In genomic region chr11:116619561-116619960, GRCm38 (mm10) we compare ENCODE assay signal across 17 mouse cellular contexts. TPM values are rescaled to one million over a fixed set of nuclear protein-coding genes. Genes with fewer than 3 reads are reported as not detected.
DNase-seq lines count a peak whose midpoint lies in the region; ATAC-seq and TF ChIP-seq lines count a peak whose summit lies in the region.
"Had no signal": no experiment of that assay in that cellular context is flagged by ENCODE, and none has a peak within 500 bp of the region (broad histone marks: within the 10 kb centered on the region; RNA-seq: fewer than 3 reads in every experiment).

No protein-coding gene starts in this region.

- ATAC-seq in heart, embryonic 11.5 days (replicated peaks; ENCODE audit: insufficient number of reproducible peaks, low FRiP score, low TSS enrichment): no peak
- ATAC-seq in lung, embryonic 14.5 days (ENCODE audit: insufficient read depth): no peak
- ATAC-seq: forebrain, embryonic 13.5 days; midbrain, embryonic 15.5 days had no signal

- TF ChIP-seq CTCF in lung, embryonic 14.5 days (IDR thresholded peaks at IDR 0.05; ENCODE audit: low read depth): no peak

- no peaks in the 10 kb centered on the region for H3K36me3 ChIP-seq in heart, embryonic 11.5 days (ENCODE audit: control insufficient read depth, insufficient read depth, low read length)
- no peaks in the 10 kb centered on the region for H3K36me3 ChIP-seq in lung, embryonic 14.5 days (ENCODE audit: insufficient read depth)
- no peaks in the 10 kb centered on the region for H3K36me3 ChIP-seq in macrophage (ENCODE audit: inconsistent target)
- H3K36me3 ChIP-seq: embryonic facial prominence, embryonic 12.5 days; heart, embryonic 15.5 days; kidney, embryonic 15.5 days; midbrain, embryonic 15.5 days had no signal

- peaks cover 68% of the 10 kb centered on the region for H3K4me1 ChIP-seq in heart, embryonic 11.5 days (ENCODE audit: control insufficient read depth, insufficient read depth, low read length)
- H3K4me1 ChIP-seq in lung, embryonic 14.5 days (ENCODE audit: insufficient read depth): peaks cover 58% of the 10 kb centered on the region
- peaks cover 68% of the 10 kb centered on the region for H3K4me1 ChIP-seq in brown adipose tissue, adult 24 weeks (ENCODE audit: control insufficient read depth, insufficient read depth, insufficient read length, low read length)

- DNase-seq in heart, postnatal 4 days: no peak
- DNase-seq in lung, embryonic 14.5 days: no peak
- DNase-seq in lung, postnatal 4 days: no peak
- DNase-seq in kidney, postnatal 4 days: no peak
- no peak for DNase-seq in thymus, postnatal 10 days (ENCODE audit: low spot score in 2 of 2)
- DNase-seq: adrenal gland, postnatal 36 days; right cerebral cortex, postnatal 4 days; thymus, adult 2 months had no signal

- peak overlapping the region; percentile 50 for H3K4me2 ChIP-seq in heart, embryonic 11.5 days
- H3K4me2 ChIP-seq in lung, embryonic 14.5 days: peak overlapping the region; percentile 89; the same call in 1 of the 2 replicates
- H3K4me2 ChIP-seq: forebrain, embryonic 13.5 days; heart, embryonic 15.5 days; kidney, embryonic 15.5 days; midbrain, embryonic 15.5 days had no signal

- H3K79me2 ChIP-seq in macrophage (ENCODE audit: inconsistent target): peaks cover 80% of the 10 kb centered on the region

- H3K4me3 ChIP-seq in heart, embryonic 11.5 days (ENCODE audit: low read depth, low read length): no peak overlapping the region
- no peak overlapping the region for H3K4me3 ChIP-seq in lung, embryonic 14.5 days (ENCODE audit: low read depth, low read length)
- H3K4me3 ChIP-seq in brown adipose tissue, adult 24 weeks (ENCODE audit: insufficient read depth, low read depth, low read length): no peak overlapping the region
- H3K4me3 ChIP-seq in macrophage (ENCODE audit: inconsistent target): no peak overlapping the region
- H3K4me3 ChIP-seq: embryonic facial prominence, embryonic 12.5 days; forebrain, embryonic 13.5 days; heart, embryonic 15.5 days; kidney, embryonic 15.5 days; layer of hippocampus, adult 2 months; midbrain, embryonic 15.5 days had no signal

- no peak overlapping the region for H3K27ac ChIP-seq in heart, embryonic 11.5 days (ENCODE audit: low read depth, low read length)
- no peak overlapping the region for H3K27ac ChIP-seq in lung, embryonic 14.5 days (ENCODE audit: low read depth)
- H3K27ac ChIP-seq in brown adipose tissue, adult 24 weeks (replicated peaks; ENCODE audit: low read depth, low read length): 0 out of 2 replicates have a peak overlapping the region, but pooled peaks have one; percentile 3
- peak overlapping the region; percentile 100; the same call in 1 of the 2 replicates for H3K27ac ChIP-seq in macrophage
- H3K27ac ChIP-seq: embryonic facial prominence, embryonic 12.5 days; forebrain, embryonic 13.5 days; layer of hippocampus, adult 2 months; midbrain, embryonic 15.5 days had no signal

- WGBS in heart, embryonic 11.5 days (ENCODE audit: insufficient replicate concordance): 77% methylated on average over 8 of the region's 8 CpGs
- 48% methylated on average over 8 of the region's 8 CpGs for WGBS in lung, embryonic 14.5 days
- WGBS in macrophage (ENCODE audit: missing documents): 71% methylated on average over 8 of the region's 8 CpGs

- no peaks in the 10 kb centered on the region for H3K9me3 ChIP-seq in heart, embryonic 11.5 days (replicated peaks; ENCODE audit: control insufficient read depth, low read length)
- H3K9me3 ChIP-seq in lung, embryonic 14.5 days (ENCODE audit: low read depth, low read length): no peaks in the 10 kb centered on the region
- H3K9me3 ChIP-seq: embryonic facial prominence, embryonic 12.5 days; forebrain, embryonic 13.5 days; heart, embryonic 15.5 days; kidney, embryonic 15.5 days; midbrain, embryonic 15.5 days had no signal

- H3K27me3 ChIP-seq in heart, embryonic 11.5 days (ENCODE audit: control insufficient read depth, insufficient read depth, low read length): no peaks in the 10 kb centered on the region
- no peaks in the 10 kb centered on the region for H3K27me3 ChIP-seq in lung, embryonic 14.5 days (ENCODE audit: insufficient read depth, low read length)
- H3K27me3 ChIP-seq: heart, embryonic 15.5 days; kidney, embryonic 15.5 days had no signal

- no peak overlapping the region for H3K9ac ChIP-seq in heart, embryonic 11.5 days (ENCODE audit: low read depth, low read length)
- no peak overlapping the region for H3K9ac ChIP-seq in lung, embryonic 14.5 days
- H3K9ac ChIP-seq: embryonic facial prominence, embryonic 12.5 days; forebrain, embryonic 13.5 days; heart, embryonic 15.5 days; kidney, embryonic 15.5 days; midbrain, embryonic 15.5 days had no signal

RNA-seq across cellular contexts. Expression of gene Rhbdf2, which starts 7.3 kb away (rescaled TPM):
- polyA plus RNA-seq in heart, embryonic 11.5 days (2014; fragmentation: Nextera tagmentation; extraction: Ambion mirVana): 5.0 and 6.0 TPM in 2 replicates
- 10 to 100 TPM; 16.4 to 17.5 TPM for total RNA-seq in heart, postnatal 4 days (2021)
- polyA plus RNA-seq in lung, embryonic 14.5 days (2014; fragmentation: Nextera tagmentation; extraction: Ambion mirVana): 8.9 and 9.8 TPM in 2 replicates
- 4.4 and 8.2 TPM in 2 replicates for polyA plus RNA-seq in brown adipose tissue, adult 24 weeks (2012; ENCODE audit: insufficient read depth, insufficient read length, missing spikeins)
- total RNA-seq in macrophage (2018; cell fraction: chromatin; rRNA removed): 100 to 1,000 TPM in 25 of 26 experiments, 10 to 100 TPM in 1; 94.6 to 827 (median 311) TPM
- 100 to 1,000 TPM in 2 of 26 experiments, 10 to 100 TPM in 24; 20.5 to 164 (median 49.9) TPM for total RNA-seq in macrophage (2018; cell fraction: cytosol; rRNA removed)
- total RNA-seq in macrophage (2018; cell fraction: nucleus; rRNA removed): 100 to 1,000 TPM in 22 of 26 experiments, 10 to 100 TPM in 4; 71.5 to 628 (median 234) TPM
- polyA plus RNA-seq in macrophage (2018): 14.2 to 37.1 TPM (median 21.7 TPM) in 3 replicates

RNA-seq across cellular contexts. Expression of gene Aanat, which starts 33.3 kb away (rescaled TPM):
- not detected in 2 replicates for polyA plus RNA-seq in heart, embryonic 11.5 days (2014; fragmentation: Nextera tagmentation; extraction: Ambion mirVana)
- not detected for total RNA-seq in heart, postnatal 4 days (2021)
- not detected in 2 replicates for polyA plus RNA-seq in lung, embryonic 14.5 days (2014; fragmentation: Nextera tagmentation; extraction: Ambion mirVana)
- polyA plus RNA-seq in brown adipose tissue, adult 24 weeks (2012; ENCODE audit: insufficient read depth, insufficient read length, missing spikeins): not detected in 2 replicates
- 1 to 10 TPM in 1 of 26 experiments, under 1 TPM in 1, not detected in 24; 0.59 to 1.3 TPM for total RNA-seq in macrophage (2018; cell fraction: chromatin; rRNA removed)
- not detected for total RNA-seq in macrophage (2018; cell fraction: cytosol; rRNA removed)
- total RNA-seq in macrophage (2018; cell fraction: nucleus; rRNA removed): 1 to 10 TPM in 1 of 26 experiments, under 1 TPM in 2, not detected in 23; 0.47 to 7.2 (median 0.50) TPM
- polyA plus RNA-seq in macrophage (2018): not detected in 3 replicates
- total RNA-seq: adrenal gland, postnatal 36 days had no signal
- polyA plus RNA-seq: embryonic facial prominence, embryonic 12.5 days; heart, embryonic 15.5 days; kidney, embryonic 15.5 days; thymus, adult 2 months had no signal

RNA-seq across cellular contexts. Expression of gene Prcd, which starts 33.8 kb away (rescaled TPM):
- polyA plus RNA-seq in heart, embryonic 11.5 days (2014; fragmentation: Nextera tagmentation; extraction: Ambion mirVana): 0.35 and 0.92 TPM in 2 replicates
- total RNA-seq in heart, postnatal 4 days (2021): 1 to 10 TPM; 1.1 to 1.5 TPM
- 0.53 and 1.6 TPM in 2 replicates for polyA plus RNA-seq in lung, embryonic 14.5 days (2014; fragmentation: Nextera tagmentation; extraction: Ambion mirVana)
- 1.5 TPM in 1 of 2 replicates, not detected in the other for polyA plus RNA-seq in brown adipose tissue, adult 24 weeks (2012; ENCODE audit: insufficient read depth, insufficient read length, missing spikeins)
- total RNA-seq in macrophage (2018; cell fraction: chromatin; rRNA removed): not detected
- not detected for total RNA-seq in macrophage (2018; cell fraction: cytosol; rRNA removed)
- total RNA-seq in macrophage (2018; cell fraction: nucleus; rRNA removed): not detected
- not detected in 3 replicates for polyA plus RNA-seq in macrophage (2018)

RNA-seq across cellular contexts. Expression of gene Cygb, which starts 34.6 kb away (rescaled TPM):
- 1.1 and 1.2 TPM in 2 replicates for polyA plus RNA-seq in heart, embryonic 11.5 days (2014; fragmentation: Nextera tagmentation; extraction: Ambion mirVana)
- 10 to 100 TPM; 46.2 to 57.9 TPM for total RNA-seq in heart, postnatal 4 days (2021)
- polyA plus RNA-seq in lung, embryonic 14.5 days (2014; fragmentation: Nextera tagmentation; extraction: Ambion mirVana): 9.5 and 10.0 TPM in 2 replicates
- polyA plus RNA-seq in brown adipose tissue, adult 24 weeks (2012; ENCODE audit: insufficient read depth, insufficient read length, missing spikeins): 13.4 and 18.7 TPM in 2 replicates
- total RNA-seq in macrophage (2018; cell fraction: chromatin; rRNA removed): under 1 TPM in 1 of 26 experiments, not detected in 25; 0.44 TPM
- not detected for total RNA-seq in macrophage (2018; cell fraction: cytosol; rRNA removed)
- not detected for total RNA-seq in macrophage (2018; cell fraction: nucleus; rRNA removed)
- not detected in 3 replicates for polyA plus RNA-seq in macrophage (2018)

RNA-seq across cellular contexts. Expression of gene Ube2o, which starts 38.3 kb away (rescaled TPM):
- 14.7 and 17.1 TPM in 2 replicates for polyA plus RNA-seq in heart, embryonic 11.5 days (2014; fragmentation: Nextera tagmentation; extraction: Ambion mirVana)
- total RNA-seq in heart, postnatal 4 days (2021): 10 to 100 TPM; 29.1 to 33.8 TPM
- polyA plus RNA-seq in lung, embryonic 14.5 days (2014; fragmentation: Nextera tagmentation; extraction: Ambion mirVana): 17.4 and 22.8 TPM in 2 replicates
- polyA plus RNA-seq in brown adipose tissue, adult 24 weeks (2012; ENCODE audit: insufficient read depth, insufficient read length, missing spikeins): 7.1 and 7.8 TPM in 2 replicates
- 10 to 100 TPM in 25 of 26 experiments, 1 to 10 TPM in 1; 6.0 to 55.3 (median 13.9) TPM for total RNA-seq in macrophage (2018; cell fraction: chromatin; rRNA removed)
- 10 to 100 TPM in 2 of 26 experiments, 1 to 10 TPM in 24; 4.5 to 11.4 (median 7.2) TPM for total RNA-seq in macrophage (2018; cell fraction: cytosol; rRNA removed)
- total RNA-seq in macrophage (2018; cell fraction: nucleus; rRNA removed): 10 to 100 TPM in 14 of 26 experiments, 1 to 10 TPM in 12; 6.1 to 19.8 (median 10.1) TPM
- 4.4 to 9.2 TPM (median 5.4 TPM) in 3 replicates for polyA plus RNA-seq in macrophage (2018)

Comparison
In these comparisons a context has a peak if more than half of its experiments do, and no peak if none do; other contexts are left out.
1. H3K27ac ChIP-seq: peak in brown adipose tissue, adult 24 weeks (single experiment) and macrophage (single experiment); none in heart, embryonic 11.5 days (single experiment) and lung, embryonic 14.5 days (single experiment).